Mouse (Mus musculus) liver (tissue): ENCODE measurements around the gene Il18.

ENCODE experiments used
- DNase-seq: peaks from one replicate; pipeline ENCODE4 v3.0.0-alpha.2; 2020; ENCODE audit warnings: mixed read lengths

Gene Il18

DNA sequence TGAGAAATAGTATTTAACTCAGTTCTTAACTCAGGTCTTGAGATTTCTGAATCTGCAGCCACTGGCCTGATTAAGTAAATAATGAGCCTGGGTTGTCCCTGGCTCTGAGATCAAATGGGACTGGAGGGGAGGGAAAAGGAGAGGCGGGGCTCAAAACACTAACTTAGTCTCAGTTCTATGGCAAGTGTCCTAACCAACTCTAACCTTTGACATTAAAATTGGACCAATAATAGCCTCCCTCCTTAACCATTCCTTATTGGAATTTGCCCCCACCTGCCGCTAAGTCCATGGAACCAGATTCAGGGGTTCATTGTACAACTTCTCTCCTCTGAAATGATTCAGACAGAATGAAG is 443 bp downstream of the Il18 start, which contains the start of gene Bco2:
Bco2 (minus strand) TSS at position 88 of the 353 bp plus-strand sequence.
- DNase-seq, result no peak

DNA sequence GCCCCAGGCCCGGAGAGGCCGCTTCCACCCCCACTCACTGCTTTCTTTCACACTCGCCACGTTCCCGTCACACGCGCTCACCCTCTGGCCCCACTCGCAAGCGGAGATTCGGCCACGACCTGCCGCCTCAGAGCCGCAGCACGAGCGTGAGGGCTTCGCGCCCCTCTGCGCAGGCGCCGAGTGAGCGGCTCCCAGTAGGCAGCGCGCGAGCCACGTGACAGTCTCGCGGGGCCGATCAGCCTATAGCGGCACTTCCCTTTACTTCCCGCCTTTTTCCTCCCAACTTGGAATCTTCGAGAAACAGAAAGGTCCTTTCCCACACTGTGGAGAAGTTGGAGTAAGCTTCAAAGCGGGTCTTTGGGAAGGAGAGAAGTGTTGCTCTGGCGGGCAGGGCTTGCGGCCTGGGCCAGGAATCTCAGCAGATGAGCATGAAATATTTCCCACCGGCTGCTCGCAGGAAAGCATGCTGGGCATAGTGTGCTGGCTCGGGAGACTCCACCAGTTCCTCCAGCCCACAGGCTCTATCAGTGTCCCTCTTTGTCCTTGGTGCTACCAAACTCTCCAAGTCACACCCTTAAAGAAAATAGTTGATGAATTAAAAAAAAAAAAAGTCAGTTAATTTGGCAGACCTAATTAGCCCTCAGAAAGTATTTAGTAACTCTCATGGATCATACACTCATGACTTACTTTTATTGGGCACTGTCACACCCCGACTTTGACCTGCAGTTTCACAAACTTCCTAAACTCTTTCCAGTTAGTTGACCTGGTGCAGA is 6.7 kb downstream of the Il18 start, which contains the start of gene Tex12:
Tex12 (minus strand) TSS at position 181 of the 773 bp plus-strand sequence.
- no peak for DNase-seq

DNA sequence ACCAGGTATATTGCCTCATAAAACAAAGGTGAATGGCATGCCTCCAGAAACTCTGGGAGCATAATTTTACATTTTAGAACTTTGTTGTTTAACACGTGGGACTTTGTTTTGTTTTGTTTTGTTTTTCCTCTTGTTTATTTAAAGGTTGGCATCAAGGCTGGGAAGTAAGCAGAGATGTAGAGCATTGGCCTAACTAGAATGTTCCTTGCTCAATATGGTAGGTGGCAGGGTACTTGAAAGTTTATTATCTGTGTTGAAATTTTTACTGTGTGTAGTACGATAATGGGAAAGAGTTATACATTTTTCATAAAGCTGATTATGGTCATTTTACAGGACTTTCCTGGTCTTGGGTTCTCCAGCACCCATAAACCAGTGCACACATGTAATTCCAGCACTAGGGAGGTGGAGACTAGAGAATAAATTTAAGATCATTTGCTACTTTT is 7.3 kb downstream of the Il18 start:
- DNase-seq, result no peak

DNA sequence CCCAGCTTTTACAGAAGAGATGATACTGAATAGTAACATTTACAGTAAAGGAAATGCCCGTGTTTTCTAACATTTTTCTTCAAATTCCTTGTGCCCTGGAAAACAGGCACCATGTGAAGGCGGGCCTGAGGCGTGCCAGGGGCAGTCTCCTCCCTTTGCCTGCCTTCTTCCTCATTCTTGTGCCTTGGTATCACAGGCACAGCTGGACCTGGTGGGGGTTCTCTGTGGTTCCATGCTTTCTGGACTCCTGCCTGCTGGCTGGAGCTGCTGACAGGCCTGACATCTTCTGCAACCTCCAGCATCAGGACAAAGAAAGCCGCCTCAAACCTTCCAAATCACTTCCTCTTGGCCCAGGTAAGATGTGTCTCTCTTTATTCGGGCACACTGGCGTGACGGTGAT is 10.5 kb downstream of the Il18 start:
- no peak for DNase-seq

DNA sequence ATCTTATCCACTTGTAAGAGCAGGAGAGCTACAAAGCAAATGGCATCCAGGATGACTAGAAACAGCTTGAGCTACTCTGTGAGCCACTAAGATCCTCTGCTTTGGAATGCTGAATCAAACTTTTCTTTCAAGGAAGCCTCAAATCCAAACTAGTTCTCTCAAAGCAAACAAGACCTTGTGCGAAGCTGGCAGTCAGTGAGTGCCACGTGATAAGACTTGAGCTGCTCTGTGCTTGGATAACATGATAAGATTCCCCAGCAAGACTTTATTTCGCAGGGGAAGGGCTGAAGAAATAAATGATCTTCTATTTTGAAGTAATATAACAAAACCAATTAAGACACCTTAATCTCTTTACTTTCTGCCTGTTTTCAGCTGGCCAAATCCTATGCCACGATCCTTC is 11.3 kb downstream of the Il18 start:
- no peak for DNase-seq

DNA sequence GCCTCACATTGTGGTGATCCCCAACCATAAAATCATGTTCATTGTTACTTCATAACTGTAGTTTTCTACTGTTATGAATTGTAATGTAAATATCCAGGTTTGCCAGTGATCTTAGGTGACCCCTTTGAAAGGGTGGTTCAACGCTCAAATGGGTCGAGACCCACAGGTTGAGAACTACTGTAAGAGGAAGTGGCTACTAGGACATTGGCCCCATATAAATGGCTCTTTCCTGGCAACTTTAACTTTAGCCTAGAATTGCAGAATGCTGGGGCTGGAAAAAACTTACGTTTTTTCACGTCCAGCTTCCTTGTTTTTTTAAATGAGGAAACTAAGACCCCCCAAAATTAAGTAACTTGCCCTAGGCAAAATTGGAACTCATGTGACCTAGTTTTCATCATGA is 12.7 kb downstream of the Il18 start:
- no peak for DNase-seq

DNA sequence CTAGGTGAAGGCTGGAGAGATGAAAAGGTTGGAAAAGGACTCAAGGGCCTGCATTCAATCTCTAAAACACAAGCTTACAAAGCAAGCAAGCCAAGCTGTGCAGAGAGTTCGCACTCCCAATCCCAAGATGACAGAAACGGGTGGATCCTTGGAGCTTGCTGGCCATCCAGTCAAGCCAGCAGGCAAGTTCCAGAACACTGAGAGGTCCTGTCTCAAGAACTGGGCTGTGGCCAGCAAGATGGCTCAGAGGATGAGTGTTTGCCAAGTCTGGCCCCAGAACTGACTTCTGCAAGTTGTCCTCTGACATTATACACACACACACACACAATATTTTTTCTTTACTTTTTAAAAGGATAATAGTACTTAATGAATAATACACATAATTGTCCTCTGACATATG is 13.3 kb downstream of the Il18 start:
- DNase-seq, result no peak

DNA sequence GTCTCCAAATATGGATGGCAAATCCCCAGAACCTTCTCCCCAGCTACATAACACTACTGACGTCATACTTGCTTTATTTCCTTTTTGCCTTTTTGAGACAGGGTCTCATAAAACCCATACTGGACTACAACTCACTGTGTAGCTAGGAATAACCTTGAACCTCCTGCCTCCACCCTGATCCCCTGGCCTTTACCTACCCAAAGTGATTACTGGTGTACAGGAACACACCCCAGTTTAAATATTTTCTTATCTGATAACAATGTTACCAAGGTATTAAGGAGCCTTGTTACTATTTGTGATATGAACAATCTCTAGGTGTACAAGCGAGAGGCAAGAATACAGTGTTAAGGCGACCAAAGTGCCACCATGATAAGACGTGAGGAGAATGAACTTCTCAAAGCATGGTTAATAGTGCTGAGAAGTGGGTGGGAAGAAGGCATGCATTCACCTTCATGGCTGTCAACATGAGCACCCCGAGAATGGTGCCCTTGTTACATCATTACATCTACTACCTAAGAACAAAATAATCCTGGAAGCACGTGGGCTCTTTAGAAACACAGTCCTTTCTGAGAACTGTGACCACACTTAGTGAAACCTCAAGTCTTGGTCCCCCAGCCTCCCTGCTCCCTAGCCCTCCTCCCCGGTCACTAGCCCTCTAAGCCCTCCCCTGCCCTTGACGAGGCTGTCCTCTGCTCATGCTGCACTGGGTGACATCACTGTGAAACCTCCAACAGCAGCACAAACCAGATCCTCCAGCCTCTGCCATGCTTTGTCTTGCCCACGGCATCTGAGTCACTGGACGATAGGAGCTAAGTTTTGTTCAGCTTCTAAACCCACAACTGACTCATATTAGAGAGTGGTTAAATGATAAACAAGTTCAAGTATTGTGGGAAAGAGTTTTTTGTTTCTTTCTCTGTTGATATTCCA is 15.2 kb downstream of the Il18 start:
- DNase-seq, result no peak

DNA sequence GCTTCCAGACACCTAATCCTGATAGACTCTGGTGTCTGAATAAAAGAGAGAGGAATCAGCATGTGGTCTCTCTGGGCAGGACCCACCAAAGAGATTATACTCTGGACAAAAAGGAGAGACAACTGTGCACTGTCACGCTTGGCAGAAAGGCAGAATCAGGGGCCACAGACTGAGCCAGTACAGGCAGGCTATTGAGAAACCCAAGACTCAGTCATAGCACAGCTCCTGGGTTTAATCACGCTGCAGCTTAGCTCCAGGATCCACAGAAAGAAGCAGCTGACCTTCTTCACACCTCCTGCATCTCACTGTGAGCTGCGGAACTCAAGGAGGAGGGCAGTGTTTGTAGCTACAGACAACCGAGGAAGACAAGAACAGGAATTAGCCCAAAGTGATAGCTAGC is 25.7 kb downstream of the Il18 start:
- DNase-seq, result no peak

DNA sequence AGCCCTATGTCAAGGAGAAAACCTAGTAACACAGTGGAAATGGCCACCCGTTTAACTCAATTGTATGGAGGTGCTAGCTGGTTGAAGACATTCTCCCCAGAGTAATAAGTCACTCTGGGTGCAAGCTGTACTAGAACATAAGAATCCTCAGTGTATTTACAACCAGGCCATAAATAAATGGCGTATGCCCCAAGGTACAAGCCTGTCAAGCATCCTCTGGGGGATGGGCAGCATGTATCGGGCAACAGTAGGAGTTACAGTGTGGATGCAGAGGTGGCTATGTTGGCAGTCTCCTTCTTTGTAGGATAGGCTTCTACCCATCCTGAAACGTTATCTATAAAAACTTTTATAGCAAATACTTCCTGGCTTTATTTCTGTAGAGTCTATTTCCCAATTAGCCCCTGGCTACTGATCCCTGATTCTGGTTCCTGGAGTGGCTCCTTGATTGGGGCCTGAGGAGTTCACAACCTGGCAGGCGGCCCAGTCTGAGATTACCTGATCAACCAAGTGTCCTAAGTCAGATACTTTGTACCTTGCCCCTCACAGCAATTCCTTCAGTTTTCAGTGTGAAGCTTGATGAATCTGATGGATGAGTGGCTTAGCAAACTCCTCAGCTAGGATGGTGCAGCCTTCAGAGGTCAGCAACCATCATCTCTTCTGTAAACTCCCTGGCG is 30.7 kb downstream of the Il18 start:
- no peak for DNase-seq

DNA sequence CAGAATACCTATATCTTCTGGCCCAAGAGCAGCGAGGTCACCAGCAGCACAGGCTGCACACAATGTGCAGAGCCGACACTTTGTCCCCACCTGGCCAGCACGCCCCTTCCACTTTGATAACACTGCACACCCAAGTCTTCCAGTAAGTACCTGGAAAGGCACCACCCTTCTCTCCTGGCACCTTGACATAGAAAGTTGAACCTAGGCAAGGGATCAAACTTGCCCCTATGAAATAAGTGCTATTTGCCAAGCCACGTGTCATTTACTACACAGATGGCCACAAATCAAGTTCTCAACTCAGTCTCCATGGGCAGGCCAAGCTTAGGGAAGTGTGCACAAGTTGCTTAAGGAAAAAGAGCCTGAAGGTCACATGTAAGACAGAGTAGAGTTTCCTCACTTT is 32.3 kb downstream of the Il18 start:
- no peak for DNase-seq

DNA sequence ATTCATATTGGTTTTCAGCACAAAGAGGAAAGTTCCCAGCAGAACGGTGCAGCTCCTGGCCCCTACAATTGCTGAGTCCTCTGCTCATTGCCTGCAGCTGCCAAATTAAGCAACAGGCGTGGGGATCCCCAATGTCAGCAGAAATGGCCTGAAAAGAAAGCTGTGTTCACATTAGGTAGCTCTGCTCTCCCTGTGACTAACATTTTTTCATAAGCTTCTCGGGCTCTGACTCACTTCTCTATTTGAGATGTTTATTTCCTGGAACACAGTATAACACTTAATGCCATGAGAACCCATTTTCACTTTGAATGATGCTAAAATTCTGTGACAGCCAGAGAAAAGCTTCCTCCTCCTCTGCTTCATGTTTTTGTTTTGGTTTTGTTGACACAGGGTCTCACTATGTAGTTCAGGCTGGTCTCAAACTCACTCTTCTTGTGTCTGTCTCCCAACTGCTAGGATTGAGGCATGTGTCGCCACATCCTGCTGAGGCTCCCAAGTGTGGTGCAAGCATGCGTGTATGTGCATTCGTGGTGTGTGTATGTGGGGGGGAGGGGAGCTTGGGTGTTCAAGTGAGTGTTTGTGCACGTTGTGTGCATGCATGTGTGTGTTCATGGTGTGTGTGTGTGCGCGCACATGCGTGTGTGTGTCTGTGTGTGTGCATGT is 36.4 kb downstream of the Il18 start:
- DNase-seq, result no peak

DNA sequence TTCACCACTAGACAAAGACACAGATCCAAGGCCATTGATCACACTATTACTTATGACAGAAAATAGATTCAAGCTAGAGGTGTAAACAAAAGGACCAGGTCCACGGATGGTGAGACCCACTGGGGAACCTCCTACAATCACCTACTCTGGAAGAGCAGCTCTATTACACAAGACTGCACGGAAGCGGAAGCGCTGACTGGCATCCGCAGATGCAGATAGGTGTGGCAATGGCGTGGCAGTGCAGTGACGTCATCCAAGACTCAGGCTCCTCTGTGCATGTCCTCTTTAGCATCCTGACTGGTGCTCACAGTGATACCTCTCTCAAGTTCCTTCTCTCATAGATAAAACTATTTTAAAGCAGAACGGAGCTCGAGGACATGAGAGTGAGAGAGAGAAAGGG is 38.3 kb downstream of the Il18 start:
- DNase-seq, result peak; percentile 7

DNA sequence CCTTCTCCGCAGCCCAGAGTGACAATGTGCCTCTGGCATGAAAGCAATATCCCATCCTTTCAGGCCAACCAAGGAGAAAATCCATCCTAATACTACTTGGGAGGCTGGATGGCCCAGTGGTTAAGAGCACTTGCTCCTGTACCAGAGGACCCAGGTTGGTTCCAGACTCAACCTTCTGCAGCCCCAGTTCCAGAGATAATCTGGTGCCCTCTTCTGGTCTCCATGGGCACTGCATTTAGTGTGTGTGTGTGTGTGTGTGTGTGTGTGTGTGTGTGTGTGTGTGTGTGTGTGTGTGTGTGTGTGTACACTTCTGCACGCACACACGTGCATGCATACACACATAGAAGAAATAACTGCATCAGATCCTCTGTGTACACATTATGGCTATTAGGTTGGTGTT is 38.9 kb downstream of the Il18 start:
- DNase-seq, result peak; percentile 49

DNA sequence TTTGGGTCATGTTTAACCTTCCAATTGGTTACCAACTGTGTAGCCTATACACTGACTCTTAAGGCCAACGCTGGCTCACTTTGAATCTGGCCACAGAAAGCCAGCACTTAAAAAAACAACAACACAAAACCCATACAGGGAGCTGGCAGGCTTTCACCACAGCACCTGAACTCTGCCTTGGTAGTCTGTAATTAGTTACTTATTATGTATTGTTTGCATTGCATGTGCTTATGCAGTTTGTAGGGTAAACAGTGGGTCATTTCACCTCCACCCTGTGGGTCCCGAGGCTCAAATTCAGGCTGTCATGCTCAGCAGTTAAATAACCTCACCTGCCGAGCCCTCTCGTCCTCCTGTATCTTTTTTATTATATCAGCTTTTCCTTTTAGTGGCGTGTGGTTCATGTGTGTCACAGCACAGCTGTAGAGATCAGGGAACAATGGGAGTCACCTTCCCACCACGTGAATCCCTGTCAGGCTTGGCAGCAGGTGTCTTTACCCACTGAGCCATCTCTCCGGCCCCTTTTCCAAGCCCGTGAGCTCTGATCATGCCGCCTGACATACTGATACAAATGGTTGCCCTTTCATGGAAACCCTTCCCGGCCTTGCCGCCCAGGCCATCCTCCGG is 40.3 kb downstream of the Il18 start:
- peak; percentile 10 for DNase-seq

DNA sequence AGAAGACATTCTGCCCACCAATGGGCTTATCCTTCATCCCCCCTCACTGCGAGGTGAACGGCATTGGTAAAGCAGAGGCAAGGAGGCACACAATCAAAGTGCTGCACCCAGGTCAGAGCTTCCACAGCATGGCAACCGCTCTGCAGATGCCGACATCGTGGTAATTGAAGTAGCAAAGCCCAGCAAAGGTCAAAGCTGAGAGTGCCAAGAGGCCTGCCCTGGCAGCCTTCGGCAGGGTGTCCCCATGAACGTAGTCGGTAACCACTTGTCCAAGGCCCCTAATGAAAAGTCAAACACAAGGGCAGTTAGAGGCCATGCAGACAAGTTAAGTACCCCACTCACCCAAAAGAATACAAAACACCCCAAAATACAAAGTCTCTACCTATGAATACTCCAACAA is 42.3 kb downstream of the Il18 start:
- no peak for DNase-seq

DNA sequence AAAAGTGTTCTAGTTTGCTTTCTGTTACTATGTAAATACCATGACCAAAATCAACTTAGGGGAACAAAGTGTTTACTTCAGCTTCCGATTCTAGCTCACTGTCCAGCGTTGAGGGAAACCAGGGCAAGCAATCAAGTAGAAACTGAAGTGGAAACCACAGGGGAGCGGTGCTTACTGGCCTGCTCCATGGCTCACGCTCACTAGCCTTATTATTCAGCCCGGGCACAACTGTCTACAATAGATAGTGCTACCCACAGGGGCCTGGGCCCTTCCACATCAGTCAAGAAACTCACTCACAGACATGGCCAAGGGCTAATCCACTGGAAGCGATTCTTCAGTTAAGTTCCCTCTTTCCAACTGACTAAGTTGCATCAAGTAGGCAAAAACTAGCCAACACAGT is 46.9 kb downstream of the Il18 start:
- DNase-seq, result peak; percentile 53

DNA sequence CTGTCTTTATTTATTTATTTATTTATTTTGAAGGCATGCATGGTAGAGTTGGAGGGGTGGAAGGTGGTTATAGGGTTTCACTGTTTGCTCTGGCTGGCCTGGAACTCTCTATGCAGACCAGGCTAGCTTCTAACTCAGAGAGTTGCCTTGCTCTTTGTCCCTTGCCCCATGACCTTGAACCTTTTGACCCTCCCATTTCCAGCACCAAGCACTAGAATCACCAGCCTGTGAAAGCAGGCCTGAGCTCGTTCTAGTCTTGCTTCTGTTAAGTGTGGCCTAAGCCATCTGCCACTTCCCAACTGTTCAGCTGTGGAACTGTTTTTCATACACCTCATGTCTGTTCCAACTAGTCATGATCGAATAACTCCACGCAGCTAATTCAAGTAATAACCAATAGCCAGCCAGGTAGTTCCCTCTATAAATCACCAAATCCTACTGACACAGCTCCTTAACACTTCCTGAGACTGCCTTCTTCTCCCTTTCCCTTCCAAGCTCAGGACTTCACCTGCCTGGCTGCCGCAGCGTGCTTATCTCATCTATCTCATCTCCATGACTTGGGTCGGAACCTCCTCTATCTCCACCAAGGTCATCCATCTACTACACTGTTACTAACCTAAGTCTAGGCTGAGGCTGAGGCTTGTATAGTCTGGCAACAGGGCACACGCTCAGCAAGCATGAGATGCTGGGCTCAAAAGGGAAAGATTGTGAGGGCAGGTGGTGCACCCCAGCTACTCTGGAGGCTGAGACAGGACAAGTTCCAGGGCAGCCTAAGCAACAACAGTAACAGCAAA is 47.6 kb downstream of the Il18 start:
- peak; percentile 7 for DNase-seq

DNA sequence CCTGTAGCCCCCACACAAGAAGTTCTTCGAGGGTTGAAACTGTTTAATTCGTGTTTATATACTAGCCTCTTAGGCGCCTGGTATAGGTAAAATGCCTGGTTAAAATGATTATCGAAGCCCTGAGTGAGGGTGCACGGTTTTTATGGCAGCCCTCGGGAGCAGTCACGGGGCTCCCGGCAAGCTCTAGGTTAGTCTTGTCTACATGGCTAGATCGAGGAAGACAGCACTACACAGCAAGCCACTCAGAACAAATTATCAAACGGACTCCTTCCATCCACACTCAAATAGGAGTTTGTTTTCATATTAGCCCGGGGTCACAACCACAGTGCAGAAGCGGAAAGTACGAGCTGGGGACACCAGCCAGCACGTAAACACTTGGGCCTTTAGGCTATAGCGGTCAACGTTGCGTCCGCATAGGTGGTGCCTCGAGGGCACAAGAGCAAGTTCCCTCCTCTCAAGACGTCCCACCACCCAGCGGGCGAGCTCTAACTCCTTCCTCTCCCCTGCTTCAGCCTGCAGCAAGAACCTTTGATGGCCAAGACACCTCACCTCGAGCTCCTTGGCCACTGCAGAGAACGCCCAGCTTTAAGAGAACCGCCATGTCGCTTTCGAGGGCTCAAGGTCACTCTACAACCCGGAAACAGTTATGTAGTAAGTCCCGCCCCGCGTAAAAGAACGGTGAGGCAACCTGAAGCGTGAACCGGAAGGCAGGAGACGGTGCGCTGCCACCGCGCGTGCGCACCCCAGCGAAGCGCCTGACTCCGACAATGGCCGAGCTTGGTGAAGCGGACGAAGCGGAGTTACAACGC is 48.8 kb downstream of the Il18 start, which contains the start of the genes Sdhd and Timm8b:
Sdhd (minus strand) TSS at position 624 of the 809 bp plus-strand sequence.
Timm8b (plus strand) TSS at position 722 of the 809 bp plus-strand sequence.
- DNase-seq, result peak; percentile 94

DNA sequence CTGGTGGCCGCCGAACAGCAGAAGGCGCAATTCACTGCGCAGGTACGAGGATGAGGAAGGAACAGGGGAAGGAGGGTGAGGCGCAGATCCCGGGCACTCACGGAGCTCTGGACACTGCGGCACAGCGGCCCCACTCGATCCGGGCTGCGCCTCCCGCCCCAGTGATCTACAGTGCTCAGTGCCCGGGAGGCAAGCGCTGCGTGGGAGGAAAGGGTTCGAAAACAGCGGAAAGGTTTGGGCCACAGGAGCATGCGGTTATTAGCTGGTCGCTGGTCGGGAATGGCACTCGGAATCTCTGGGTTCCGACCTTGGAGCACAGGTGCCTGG is 49.3 kb downstream of the Il18 start:
- no peak for DNase-seq

DNA sequence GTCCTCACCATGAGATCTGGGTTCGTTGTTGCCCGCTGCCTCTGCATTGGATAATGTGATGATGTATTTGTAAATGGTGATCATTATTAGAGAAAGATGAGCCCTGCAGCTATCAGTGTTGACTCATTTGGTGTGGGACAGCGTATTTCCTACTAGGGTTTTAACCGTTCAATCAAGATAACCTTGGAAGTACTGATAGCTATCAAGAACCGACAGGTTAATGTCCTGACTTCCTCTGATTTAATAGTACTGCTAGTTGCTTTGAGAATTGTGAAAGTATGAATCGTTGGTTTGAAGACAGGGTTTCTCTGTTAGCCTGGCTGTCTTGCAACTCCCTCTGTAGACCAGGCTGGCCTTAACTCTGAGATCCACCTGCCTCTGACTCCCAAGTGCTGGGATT is 49.7 kb downstream of the Il18 start:
- DNase-seq, result no peak
